Mouse (Mus musculus) heart, adult 2 months (tissue): Measurements from ENCODE around the gene Rabgef1.

ENCODE experiments used
- CTCF ChIP-seq: fragments of 200-600 bp; IDR thresholded peaks from 2 replicates; pipeline ENCODE4 v1.8.1; 2022; ENCODE audit warnings: antibody characterized with exemption, mild to moderate bottlenecking, moderate library complexity
- POLR2A ChIP-seq: fragments of 200-500 bp; IDR thresholded peaks from 2 replicates; pipeline ENCODE4 v1.6.1; 2011; ENCODE audit warnings: mild to moderate bottlenecking, low read depth, low read length, control low read depth; ENCODE audit not compliant: insufficient read depth

GRCm38 (mm10) chr5:130185312-130185711 lies 13.7 kb downstream of the Rabgef1 start:
- no peak for TF ChIP-seq POLR2A
- TF ChIP-seq CTCF = no peak
